Mouse (Mus musculus) ovary, adult 2 months (tissue): ENCODE measurements around the gene Hnrnpul2. TPM values are rescaled to one million over a fixed set of nuclear protein-coding genes. Genes with fewer than 3 reads are reported as not detected.

Source experiments
- polyA plus RNA-seq: library from polyadenylated mRNA; depleted of rRNA; stranded (reverse); fragments of >200 nt; gene quantifications from 2 replicates; pipeline ENCODE4 v1.2.3, GENCODE M21; 2012; rRNA removed

The Hnrnpul2 gene
- polyA plus RNA-seq, 1 experiment, result 16.0 TPM

Other genes starting within 250 kb of the Hnrnpul2 start
- gene Slc22a8, start 228.8 kb upstream of the Hnrnpul2 start, polyA plus RNA-seq, result 0.05 and 0.14 TPM in 2 replicates
- not detected in 2 replicates for gene Slc22a6, start 202.0 kb upstream of the Hnrnpul2 start, polyA plus RNA-seq
- 0.27 and 0.39 TPM in 2 replicates for gene Chrm1, start 156.2 kb upstream of the Hnrnpul2 start, polyA plus RNA-seq
- gene Slc3a2, start 96.6 kb upstream of the Hnrnpul2 start, polyA plus RNA-seq, result 264 and 289 TPM in 2 replicates
- 39.6 and 45.2 TPM in 2 replicates for gene Wdr74, start 84.2 kb upstream of the Hnrnpul2 start, polyA plus RNA-seq
- gene 1700092M07Rik, start 79.3 kb upstream of the Hnrnpul2 start, polyA plus RNA-seq, result not detected in 2 replicates
- 114 and 132 TPM in 2 replicates for gene Stx5a, start 78.6 kb upstream of the Hnrnpul2 start, polyA plus RNA-seq
- gene Nxf1, start 62.9 kb upstream of the Hnrnpul2 start, polyA plus RNA-seq, result 61.6 and 71.3 TPM in 2 replicates
- gene Tmem223, start 49.0 kb upstream of the Hnrnpul2 start, polyA plus RNA-seq, result 276 and 327 TPM in 2 replicates
- gene Tmem179b, start 45.5 kb upstream of the Hnrnpul2 start, polyA plus RNA-seq, result 127 and 136 TPM in 2 replicates
- gene Taf6l, start 33.6 kb upstream of the Hnrnpul2 start, polyA plus RNA-seq, result 26.9 and 28.3 TPM in 2 replicates
- 24.6 and 45.5 TPM in 2 replicates for gene Polr2g, start 21.4 kb upstream of the Hnrnpul2 start, polyA plus RNA-seq
- 3.0 and 3.2 TPM in 2 replicates for gene Zbtb3, start 17.5 kb upstream of the Hnrnpul2 start, polyA plus RNA-seq
- gene Ttc9c, start 677 bp upstream of the Hnrnpul2 start, polyA plus RNA-seq, result 12.5 and 19.6 TPM in 2 replicates
- gene AC129217.1, start 9.8 kb downstream of the Hnrnpul2 start, polyA plus RNA-seq, result 0.68 TPM in 1 of 2 replicates, not detected in the other
- gene Bscl2, start 17.5 kb downstream of the Hnrnpul2 start, polyA plus RNA-seq, result 183 and 186 TPM in 2 replicates
- gene Gng3, start 19.2 kb downstream of the Hnrnpul2 start, polyA plus RNA-seq, result 1.5 and 1.9 TPM in 2 replicates
- 3.2 and 4.4 TPM in 2 replicates for gene Lrrn4cl, start 30.8 kb downstream of the Hnrnpul2 start, polyA plus RNA-seq
- 115 and 129 TPM in 2 replicates for gene Ubxn1, start 51.5 kb downstream of the Hnrnpul2 start, polyA plus RNA-seq
- 22.7 and 33.5 TPM in 2 replicates for gene Uqcc3, start 60.9 kb downstream of the Hnrnpul2 start, polyA plus RNA-seq
- gene Lbhd1, start 63.7 kb downstream of the Hnrnpul2 start, polyA plus RNA-seq, result 0.85 and 1.2 TPM in 2 replicates
- gene Gm49403, start 63.9 kb downstream of the Hnrnpul2 start, polyA plus RNA-seq, result not detected in 2 replicates
- 19.1 and 24.3 TPM in 2 replicates for gene 1810009A15Rik, start 68.8 kb downstream of the Hnrnpul2 start, polyA plus RNA-seq
- gene Gm49416, start 68.9 kb downstream of the Hnrnpul2 start, polyA plus RNA-seq, result not detected in 2 replicates
- 37.5 and 40.2 TPM in 2 replicates for gene Ints5, start 73.0 kb downstream of the Hnrnpul2 start, polyA plus RNA-seq
- gene Ganab, start 78.1 kb downstream of the Hnrnpul2 start, polyA plus RNA-seq, result 135 and 159 TPM in 2 replicates
- 118 and 124 TPM in 2 replicates for gene B3gat3, start 100.4 kb downstream of the Hnrnpul2 start, polyA plus RNA-seq
- gene Rom1, start 109.3 kb downstream of the Hnrnpul2 start, polyA plus RNA-seq, result 23.4 and 23.7 TPM in 2 replicates
- gene Eml3, start 109.5 kb downstream of the Hnrnpul2 start, polyA plus RNA-seq, result 73.5 and 83.4 TPM in 2 replicates
- gene Mta2, start 121.9 kb downstream of the Hnrnpul2 start, polyA plus RNA-seq, result 21.7 and 22.8 TPM in 2 replicates
- gene Tut1, start 133.8 kb downstream of the Hnrnpul2 start, polyA plus RNA-seq, result 24.1 and 25.9 TPM in 2 replicates
- 306 and 361 TPM in 2 replicates for gene Eef1g, start 147.0 kb downstream of the Hnrnpul2 start, polyA plus RNA-seq
- 16.0 and 16.5 TPM in 2 replicates for gene Ahnak, start 169.3 kb downstream of the Hnrnpul2 start, polyA plus RNA-seq